Mouse (Mus musculus): ENCODE data around the gene Gpr84.

GRCm38 (mm10) chr15:103317731-103318130 is 7.3 kb upstream of the Gpr84 start:
- TF ChIP-seq CTCF (IDR thresholded peaks at IDR 0.05; ENCODE audit: low read depth, low read length): no peak
- no peak for TF ChIP-seq POLR2A (IDR thresholded peaks at IDR 0.05; ENCODE audit: insufficient read depth, low read length)
- TF ChIP-seq EP300 (IDR thresholded peaks at IDR 0.05; ENCODE audit: insufficient read depth, low read depth, low read length): no peak
